ENCODE assay signal across 8 mouse cellular contexts in the genomic region with DNA sequence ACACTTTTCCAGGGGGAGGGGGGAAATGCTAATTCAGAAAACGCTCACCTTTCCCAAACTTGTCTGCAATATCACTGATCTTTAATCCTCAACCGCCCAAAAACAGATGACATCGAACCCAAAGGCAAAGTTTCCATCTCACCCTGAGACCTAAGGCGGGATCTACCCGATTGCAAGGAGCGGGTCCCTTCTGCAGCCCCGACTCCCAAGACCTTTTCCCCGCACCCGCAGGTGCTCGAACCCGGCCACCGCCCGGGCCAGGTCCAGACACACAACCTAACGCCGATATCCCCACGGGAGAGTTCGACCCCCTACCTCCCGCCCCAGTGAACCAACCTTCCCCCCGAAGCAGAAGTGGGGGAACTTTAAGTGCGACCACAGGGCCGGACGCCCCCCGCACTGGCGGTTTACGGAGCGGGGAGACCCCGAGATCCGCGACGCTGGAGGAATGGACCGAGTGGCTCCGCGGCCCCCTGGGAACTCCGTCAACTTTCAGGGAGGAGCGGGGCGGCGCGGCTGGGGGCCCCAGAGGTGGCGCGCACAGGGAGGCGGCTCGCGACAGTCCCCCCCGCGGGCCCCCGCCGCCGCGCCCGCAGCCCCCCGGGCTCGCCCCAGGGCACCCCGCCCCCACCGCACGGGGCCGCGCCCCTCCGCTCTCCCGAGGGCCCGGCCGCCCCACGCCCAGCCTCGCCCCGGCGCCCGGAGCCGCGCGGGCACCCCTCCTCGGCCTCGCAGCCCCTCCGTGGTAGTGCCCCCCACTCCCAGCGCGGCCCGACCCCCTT. TPM values are rescaled to one million over a fixed set of nuclear protein-coding genes. Genes with fewer than 3 reads are reported as not detected.
DNase-seq lines count a peak whose midpoint lies in the region; ATAC-seq and TF ChIP-seq lines count a peak whose summit lies in the region.

No protein-coding gene starts in this region.

- peaks cover 2% of the 10 kb centered on the region; the same call in 1 of the 2 replicates for H3K4me1 ChIP-seq in cerebellum, adult 2 months (ENCODE audit: control insufficient read depth, insufficient read depth, low read length)
- peaks cover 21% of the 10 kb centered on the region for H3K4me1 ChIP-seq in liver, postnatal 0 days (ENCODE audit: insufficient read depth)

- H3K36me3 ChIP-seq in liver, postnatal 0 days (replicated peaks; ENCODE audit: insufficient read depth, low read length): no peaks in the 10 kb centered on the region

- no peak for TF ChIP-seq EP300 in liver, postnatal 0 days (IDR thresholded peaks at IDR 0.05; ENCODE audit: low read depth)

- ATAC-seq in inflammation-experienced regulatory T-cells, adult 6 months: peak; percentile 1
- peak; percentile 40 for ATAC-seq in liver, postnatal 0 days

- peak overlapping the region; percentile 89 for H3K4me3 ChIP-seq in cerebellum, adult 2 months (replicated peaks; ENCODE audit: insufficient read depth, low read depth, low read length)
- peak overlapping the region; percentile 98 for H3K4me3 ChIP-seq in gastrocnemius, adult 2 months
- H3K4me3 ChIP-seq in liver, postnatal 0 days (ENCODE audit: low read depth, low read length): peak overlapping the region; percentile 93

- intact Hi-C loops in gastrocnemius, adult 2 months (cut with DNase I): loop anchor here (2.0 to 5.0 kb wide), 7 partner anchors 50 to 260 kb away; no protein-coding TSS in a partner anchor

- no peaks in the 10 kb centered on the region for H3K9me3 ChIP-seq in liver, postnatal 0 days (ENCODE audit: low read length)

- peak; percentile 21 for DNase-seq in urinary bladder, postnatal 14 days (ENCODE audit: low spot score)
- DNase-seq in urinary bladder, adult 2 months (ENCODE audit: low spot score): no peak
- peak; percentile 45 to 59 for DNase-seq in cerebellum, adult 2 months
- peak; percentile 74 for DNase-seq in gastrocnemius, adult 2 months
- DNase-seq in liver, postnatal 0 days: no peak
- peak; percentile 20 for DNase-seq in right cerebral cortex, postnatal 25 days
- no peak for DNase-seq in frontal cortex, postnatal 14 days (ENCODE audit: low spot score in 2 of 2)

- TF ChIP-seq POLR2A in cerebellum, adult 2 months (IDR thresholded peaks at IDR 0.05; ENCODE audit: borderline replicate concordance, insufficient read depth, low read length): no peak

- WGBS in cerebellum, adult 2 months: under 1% methylated on average over 50 of the region's 75 CpGs
- 2% methylated on average over 43 of the region's 75 CpGs for WGBS in liver, postnatal 0 days (ENCODE audit: insufficient replicate concordance)

- H3K9ac ChIP-seq in liver, postnatal 0 days (replicated peaks): peak overlapping the region; percentile 99

- TF ChIP-seq CTCF in cerebellum, adult 2 months (IDR thresholded peaks at IDR 0.05; ENCODE audit: borderline replicate concordance, insufficient read depth, low read depth, low read length): no peak
- no peak for TF ChIP-seq CTCF in gastrocnemius, adult 2 months (IDR thresholded peaks at IDR 0.05)
- TF ChIP-seq CTCF in liver, postnatal 0 days (IDR thresholded peaks at IDR 0.05; ENCODE audit: low read depth): no peak

- peak overlapping the region; percentile 91 for H3K4me2 ChIP-seq in liver, postnatal 0 days (ENCODE audit: low read depth, low read length)

- peak overlapping the region; percentile 100 for H3K27ac ChIP-seq in cerebellum, adult 2 months (ENCODE audit: insufficient read depth, low read length)
- peak overlapping the region; percentile 98 for H3K27ac ChIP-seq in gastrocnemius, adult 2 months
- peak overlapping the region; percentile 97 for H3K27ac ChIP-seq in liver, postnatal 0 days (ENCODE audit: low read depth)

- H3K27me3 ChIP-seq in cerebellum, adult 2 months (ENCODE audit: control insufficient read depth, insufficient read depth, low read length): no peaks in the 10 kb centered on the region
- H3K27me3 ChIP-seq in liver, postnatal 0 days (ENCODE audit: insufficient read depth, low read length): no peaks in the 10 kb centered on the region

RNA-seq across cellular contexts. Expression of gene Mef2a, which starts 0.6 kb away (rescaled TPM):
- 43.4 and 49.6 TPM in 2 replicates for polyA plus RNA-seq in urinary bladder, adult 2 months (2012; rRNA removed)
- polyA plus RNA-seq in cerebellum, adult 2 months (2012; rRNA removed): 59.1 and 69.7 TPM in 2 replicates
- total RNA-seq in gastrocnemius, adult 2 months (2021): 10 to 100 TPM; 92.2 to 93.2 TPM
- polyA plus RNA-seq in inflammation-experienced regulatory T-cells, adult 6 months (2017; shearing (Covaris generic)): 10 to 100 TPM; 11.4 to 12.0 (median 11.9) TPM
- 10.3 and 10.7 TPM in 2 replicates for polyA plus RNA-seq in liver, postnatal 0 days (2015; fragmentation: Nextera tagmentation; extraction: Ambion mirVana)

Comparison
In these comparisons a context has a peak if more than half of its experiments do, and no peak if none do; other contexts are left out.
1. DNase-seq: peak in urinary bladder, postnatal 14 days (single experiment), cerebellum, adult 2 months (2 of 2), gastrocnemius, adult 2 months (single experiment) and right cerebral cortex, postnatal 25 days (single experiment); none in urinary bladder, adult 2 months (single experiment), liver, postnatal 0 days (single experiment) and frontal cortex, postnatal 14 days (0 of 2).
2. Peak in every context shown above with its lines, with median percentiles within 50 percentile points of each other: H3K27ac ChIP-seq and H3K4me3 ChIP-seq.